Mouse (Mus musculus) MEL (cell line): ENCODE results near the gene Kif19a. TPM values are rescaled to one million over a fixed set of nuclear protein-coding genes. Genes with fewer than 3 reads are reported as not detected.

Experiments used
- DNase-seq: peaks from one replicate; pipeline ENCODE4 v3.0.0; 2011; ENCODE audit warnings: low read depth, low spot score
- H3K27ac ChIP-seq: 2 replicates; pipeline ENCODE4 v1.5.1; 2012; ENCODE audit warnings: low read depth, mild to moderate bottlenecking, control low read depth, low read length, moderate library complexity; ENCODE audit not compliant: control insufficient read depth
- H3K27me3 ChIP-seq, 2 experiments: fragments of 150-350 bp in 1 of 2; sonication (generic) in 1 of 2; 2 replicates each; pipeline ENCODE4 v1.6.1; 2012; ENCODE audit warnings: low read length in 2 of 2, mild to moderate bottlenecking in 2 of 2, improper control_type of control experiment in 1 of 2, moderate library complexity in 1 of 2; ENCODE audit not compliant: insufficient read depth in 2 of 2, control insufficient read depth in 1 of 2
- H3K36me3 ChIP-seq, 2 experiments: 2 replicates each; pipeline ENCODE4 v1.6.1; 2012 to 2014; ENCODE audit warnings: low read length in 2 of 2, improper control_type of control experiment in 1 of 2, inconsistent platforms in 1 of 2, mild to moderate bottlenecking in 1 of 2; ENCODE audit not compliant: insufficient read depth in 2 of 2, control insufficient read depth in 1 of 2
- H3K4me1 ChIP-seq, 2 experiments: fragments of 150-350 bp in 1 of 2; sonication (generic) in 1 of 2; 2 replicates each; pipeline ENCODE4 v1.6.1; 2012; ENCODE audit warnings: low read length in 2 of 2, improper control_type of control experiment in 1 of 2, mild to moderate bottlenecking in 1 of 2; ENCODE audit not compliant: insufficient read depth in 2 of 2, control insufficient read depth in 1 of 2
- H3K4me3 ChIP-seq, 2 experiments: fragments of 150-350 bp in 1 of 2; sonication (generic) in 1 of 2; 2 replicates each; pipeline ENCODE4 v1.5.1; 2012; ENCODE audit warnings: low read depth in 2 of 2, low read length in 2 of 2, mild to moderate bottlenecking in 2 of 2, moderate library complexity in 2 of 2, control low read depth in 1 of 2, improper control_type of control experiment in 1 of 2; ENCODE audit not compliant: control insufficient read depth in 1 of 2, insufficient read depth in 1 of 2
- H3K79me2 ChIP-seq: 2 replicates; pipeline ENCODE4 v1.6.1; 2012; ENCODE audit warnings: mild to moderate bottlenecking, low read length, moderate library complexity; ENCODE audit not compliant: control insufficient read depth, poor library complexity, insufficient read depth
- H3K9ac ChIP-seq: 2 replicates; pipeline ENCODE4 v1.6.1; 2012; ENCODE audit warnings: low read depth, mild to moderate bottlenecking, control low read depth, low read length, moderate library complexity; ENCODE audit not compliant: control insufficient read depth, poor library complexity, severe bottlenecking
- H3K9me3 ChIP-seq: fragments of 150-350 bp; sonication (generic); replicated peaks from 2 replicates; pipeline ENCODE4 v1.6.1; 2012; ENCODE audit warnings: mild to moderate bottlenecking, low read length, improper control_type of control experiment, moderate library complexity; ENCODE audit not compliant: insufficient read depth
- CHD1 ChIP-seq: IDR thresholded peaks from 2 replicates; pipeline ENCODE4 v1.6.1; 2012; ENCODE audit warnings: low read depth, mild to moderate bottlenecking, inconsistent platforms, low read length, improper control_type of control experiment
- E2F4 ChIP-seq: IDR thresholded peaks from 2 replicates; pipeline ENCODE4 v1.6.1; 2011; ENCODE audit warnings: low read depth, low read length, improper control_type of control experiment, borderline replicate concordance
- ELF1 ChIP-seq: IDR thresholded peaks from 2 replicates; pipeline ENCODE4 v1.6.1; 2014; ENCODE audit warnings: low read depth, mild to moderate bottlenecking, inconsistent platforms, low read length, improper control_type of control experiment, moderate library complexity
- GABPA ChIP-seq: IDR thresholded peaks from 2 replicates; pipeline ENCODE4 v1.6.1; 2012; ENCODE audit warnings: low read depth, mild to moderate bottlenecking, inconsistent platforms, low read length, improper control_type of control experiment, moderate library complexity
- GATA1 ChIP-seq: IDR thresholded peaks from 2 replicates; pipeline ENCODE4 v1.6.1; 2011; ENCODE audit warnings: low read depth, low read length, improper control_type of control experiment
- JUND ChIP-seq: IDR thresholded peaks from 2 replicates; pipeline ENCODE4 v1.6.1; 2011; ENCODE audit warnings: low read depth, mild to moderate bottlenecking, improper control_type of control experiment, low read length
- MAZ ChIP-seq: IDR thresholded peaks from 2 replicates; pipeline ENCODE4 v1.6.1; 2012; ENCODE audit warnings: low read depth, mild to moderate bottlenecking, inconsistent platforms, low read length, improper control_type of control experiment
- MYB ChIP-seq: IDR thresholded peaks from 2 replicates; pipeline ENCODE4 v1.6.1; 2011; ENCODE audit warnings: mild to moderate bottlenecking, low read depth, low read length, improper control_type of control experiment
- MYC ChIP-seq: IDR thresholded peaks from 2 replicates; pipeline ENCODE4 v1.6.1; 2011; ENCODE audit warnings: low read depth, mild to moderate bottlenecking, low read length, improper control_type of control experiment, moderate library complexity
- NELFE ChIP-seq: IDR thresholded peaks from 2 replicates; pipeline ENCODE4 v1.6.1; 2011; ENCODE audit warnings: low read depth, low read length, improper control_type of control experiment
- POLR2A ChIP-seq, 2 experiments: IDR thresholded peaks; 2 replicates each; pipeline ENCODE4 v1.6.1; 2011 to 2012; ENCODE audit warnings: low read length in 2 of 2, mild to moderate bottlenecking in 2 of 2, control low read depth in 1 of 2, improper control_type of control experiment in 1 of 2, low read depth in 1 of 2, moderate library complexity in 1 of 2; ENCODE audit not compliant: control insufficient read depth in 1 of 2, insufficient read depth in 1 of 2, poor library complexity in 1 of 2
- POLR2AphosphoS2 ChIP-seq: IDR thresholded peaks from 2 replicates; pipeline ENCODE4 v1.6.1; 2011; ENCODE audit warnings: low read length, improper control_type of control experiment
- SIN3A ChIP-seq: IDR thresholded peaks from 2 replicates; pipeline ENCODE4 v1.6.1; 2012; ENCODE audit warnings: low read length, improper control_type of control experiment, inconsistent platforms
- SMC3 ChIP-seq: IDR thresholded peaks from 2 replicates; pipeline ENCODE4 v1.6.1; 2011; ENCODE audit warnings: low read depth, low read length, improper control_type of control experiment
- TAL1 ChIP-seq: IDR thresholded peaks from 2 replicates; pipeline ENCODE4 v1.6.1; 2012; ENCODE audit warnings: mild to moderate bottlenecking, inconsistent platforms, low read length, moderate library complexity, mixed read lengths
- TBP ChIP-seq: IDR thresholded peaks from 2 replicates; pipeline ENCODE4 v1.8.0; 2011; ENCODE audit warnings: low read depth, low read length, improper control_type of control experiment
- USF1 ChIP-seq: IDR thresholded peaks from 2 replicates; pipeline ENCODE4 v1.6.1; 2014; ENCODE audit warnings: low read depth, mild to moderate bottlenecking, inconsistent platforms, low read length, improper control_type of control experiment, moderate library complexity
- ZC3H11A ChIP-seq: IDR thresholded peaks from 2 replicates; pipeline ENCODE4 v1.6.1; 2012; ENCODE audit warnings: low read depth, mild to moderate bottlenecking, inconsistent platforms, low read length, improper control_type of control experiment
- ZMIZ1 ChIP-seq: IDR thresholded peaks from 2 replicates; pipeline ENCODE4 v1.6.1; 2012; ENCODE audit warnings: low read depth, mild to moderate bottlenecking, inconsistent platforms, low read length, improper control_type of control experiment, moderate library complexity
- ZNF384 ChIP-seq: IDR thresholded peaks from 2 replicates; pipeline ENCODE4 v1.6.1; 2012; ENCODE audit warnings: low read depth, mild to moderate bottlenecking, inconsistent platforms, low read length, improper control_type of control experiment
- polyA plus RNA-seq, 2 experiments: library from polyadenylated mRNA; stranded (reverse) in 1 of 2; unstranded in 1 of 2; fragments of >175 nt in 1 of 2; fragments of >200 nt in 1 of 2; gene quantifications; 2 replicates each; pipeline versions ENCODE4 v1.2.1 to v1.2.4; 2012; ENCODE audit warnings: low replicate concordance in 2 of 2, low read depth in 1 of 2; ENCODE audit not compliant: insufficient read length in 2 of 2, insufficient read depth in 1 of 2, missing spikeins in 1 of 2
- total RNA-seq: library from RNA; depleted of rRNA; stranded (reverse); fragments of 300-350 nt; gene quantifications from 2 replicates; pipeline ENCODE4 v1.2.3, GENCODE M21; 2012

Kif19a gene
- total and polyA plus RNA-seq, 3 experiments: not detected

DNA sequence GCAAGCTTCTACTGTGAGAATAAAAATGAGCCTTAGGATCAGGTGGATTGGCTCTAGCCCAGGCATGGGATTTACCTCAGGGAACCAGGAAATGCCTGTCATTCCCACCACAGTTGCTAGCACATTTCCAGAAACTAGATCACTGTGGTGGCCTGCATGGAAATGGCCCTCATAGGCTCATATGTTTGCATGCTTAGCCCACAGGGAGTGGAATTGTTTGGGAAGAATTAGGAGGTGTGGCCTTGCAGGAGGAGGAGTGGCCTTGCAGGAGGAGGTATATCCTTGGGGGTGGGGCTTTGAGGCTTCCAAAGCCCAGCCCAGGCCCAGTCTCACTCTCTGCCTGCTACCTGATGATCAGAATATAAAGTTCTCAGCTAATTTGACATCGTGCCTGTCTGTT lies 36.7 kb downstream of the Kif19a start:
- TF ChIP-seq TAL1 (no peak), SIN3A (no peak), CHD1 (no peak)
- TF ChIP-seq, all 39 proteins: peak for 0
- Histone ChIP-seq H3K9me3 (no peaks in the 10 kb centered on the region; the same call in 1 of the 2 replicates), H3K27me3 (no peaks in the 10 kb centered on the region)

GRCm38 (mm10) chr11:114802540-114803267 lies 37.5 kb downstream of the Kif19a start:
- Histone ChIP-seq H3K27me3 (no peaks in the 10 kb centered on the region), H3K4me1 (no peaks in the 10 kb centered on the region), H3K9me3 (no peaks in the 10 kb centered on the region; the same call in 1 of the 2 replicates), H3K36me3 (no peaks in the 10 kb centered on the region)
- TF ChIP-seq USF1 (no peak), JUND (no peak), GATA1 (no peak), TAL1 (no peak), TBP (no peak), ZNF384 (no peak), NELFE (no peak), MAZ (no peak)
- TF ChIP-seq, all 39 proteins: peak for 0
- DNase-seq: no peak
- H3K4me3 ChIP-seq: no peak overlapping the region
- H3K9ac ChIP-seq: no peak overlapping the region
- no peaks in the 10 kb centered on the region for H3K79me2 ChIP-seq
- no peak overlapping the region for H3K27ac ChIP-seq

More for the DNA sequence above, 36.7 kb downstream of the Kif19a start:
- no peaks in the 10 kb centered on the region for H3K36me3 ChIP-seq
- H3K27ac ChIP-seq: no peak overlapping the region
- no peak for DNase-seq
- H3K9ac ChIP-seq: no peak overlapping the region
- no peaks in the 10 kb centered on the region for H3K79me2 ChIP-seq
- H3K4me1 ChIP-seq: no peaks in the 10 kb centered on the region
- no peak overlapping the region for H3K4me3 ChIP-seq

- no peaks in the 10 kb centered on the region for H3K4me1 ChIP-seq
- no peak overlapping the region for H3K27ac ChIP-seq
- no peak overlapping the region for H3K4me3 ChIP-seq
- no peaks in the 10 kb centered on the region for H3K27me3 ChIP-seq
- TF ChIP-seq NELFE: no peak
- TF ChIP-seq ZC3H11A: no peak
- TF ChIP-seq ZNF384: no peak
- TF ChIP-seq GABPA: no peak
- TF ChIP-seq POLR2A (IDR thresholded peaks at IDR 0.05; ENCODE audit: control insufficient read depth in 1 of 2, insufficient read depth in 1 of 2, low read depth in 1 of 2, low read length in 2 of 2, poor library complexity in 1 of 2): no peak
- no peak for TF ChIP-seq SMC3
- no peak for TF ChIP-seq MYB
- TF ChIP-seq ZMIZ1: no peak
- no peak for TF ChIP-seq MYC
- no peak for TF ChIP-seq E2F4
- TF ChIP-seq USF1: no peak
- TF ChIP-seq POLR2AphosphoS2: no peak
- TF ChIP-seq ELF1: no peak
- TF ChIP-seq, all 39 proteins: peak for 0
- no peaks in the 10 kb centered on the region; the same call in 1 of the 2 replicates for H3K9me3 ChIP-seq
- H3K79me2 ChIP-seq: no peaks in the 10 kb centered on the region
- H3K9ac ChIP-seq: no peak overlapping the region
- no peak for DNase-seq
- no peaks in the 10 kb centered on the region for H3K36me3 ChIP-seq
Observed at GRCm38 (mm10) chr11:114803990-114804389, 38.8 kb downstream of the Kif19a start.
